Mouse (Mus musculus) heart, embryonic 14.5 days (tissue): ENCODE results near the gene Hist2h2be. TPM values are rescaled to one million over a fixed set of nuclear protein-coding genes. Genes with fewer than 3 reads are reported as not detected.

Source experiments
- ATAC-seq: fragments of 200-750 bp; cut with Nextera tagmentation; 2 replicates; pipeline ENCODE4 v1.8.0; 2017; ENCODE audit warnings: low read depth, moderate TSS enrichment; ENCODE audit not compliant: insufficient number of reproducible peaks, insufficient read depth, low FRiP score
- H3K27ac ChIP-seq, 2 experiments: fragments of 200-500 bp in 1 of 2; fragments of 300-500 bp in 1 of 2; sonication (generic) in 1 of 2; replicated peaks in 1 of 2; 2 replicates each; pipeline ENCODE4 v1.5.1; 2012 to 2014; ENCODE audit warnings: low read depth in 2 of 2, low read length in 2 of 2, control low read depth in 1 of 2, mild to moderate bottlenecking in 1 of 2, mixed read lengths in 1 of 2; ENCODE audit not compliant: control insufficient read depth in 1 of 2, insufficient read depth in 1 of 2
- H3K27me3 ChIP-seq: fragments of 300-500 bp; sonication (generic); 2 replicates; pipeline ENCODE4 v1.6.1; 2014; ENCODE audit warnings: mild to moderate bottlenecking, low read length, control low read depth; ENCODE audit not compliant: control insufficient read depth, insufficient read depth
- H3K36me3 ChIP-seq: fragments of 300-500 bp; sonication (generic); 2 replicates; pipeline ENCODE4 v1.6.1; 2014; ENCODE audit warnings: mild to moderate bottlenecking, control low read depth, low read length, mixed read lengths; ENCODE audit not compliant: control insufficient read depth, insufficient read depth
- H3K4me1 ChIP-seq, 2 experiments: fragments of 200-500 bp in 1 of 2; fragments of 300-500 bp in 1 of 2; sonication (generic) in 1 of 2; 2 replicates each; pipeline ENCODE4 v1.6.1; 2012 to 2014; ENCODE audit warnings: low read length in 2 of 2, control low read depth in 1 of 2, mixed read lengths in 1 of 2; ENCODE audit not compliant: control insufficient read depth in 2 of 2, insufficient read depth in 2 of 2
- H3K4me2 ChIP-seq: fragments of 300-500 bp; sonication (generic); 2 replicates; pipeline ENCODE4 v1.6.1; 2014; ENCODE audit warnings: mild to moderate bottlenecking, low read length
- H3K4me3 ChIP-seq, 2 experiments: fragments of 200-500 bp in 1 of 2; fragments of 300-500 bp in 1 of 2; sonication (generic) in 1 of 2; 2 replicates each; pipeline ENCODE4 v1.5.1; 2012 to 2014; ENCODE audit warnings: low read length in 2 of 2, mild to moderate bottlenecking in 2 of 2, control low read depth in 1 of 2, low read depth in 1 of 2, moderate library complexity in 1 of 2; ENCODE audit not compliant: control insufficient read depth in 1 of 2, insufficient read depth in 1 of 2
- H3K9ac ChIP-seq: fragments of 300-500 bp; sonication (generic); 2 replicates; pipeline ENCODE4 v1.6.1; 2014; ENCODE audit warnings: mild to moderate bottlenecking, low read length
- H3K9me3 ChIP-seq: fragments of 300-500 bp; sonication (generic); 2 replicates; pipeline ENCODE4 v1.6.1; 2016; ENCODE audit warnings: low read length, control low read depth; ENCODE audit not compliant: control insufficient read depth
- WGBS: fragments of 180-500 bp; shearing (Covaris S2); extraction: QIAGEN DNeasy Blood & Tissue Kit; methylation state at CpG from one replicate; pipeline ENCODE4 v1.1.7; 2014; 5-methylcytosine and 5-hydroxymethylcytosine counted together
- polyA plus RNA-seq: library from polyadenylated mRNA; unstranded; fragments of >200 nt; fragmentation: Nextera tagmentation; extraction: Ambion mirVana; gene quantifications from 2 replicates; pipeline ENCODE4 v1.2.1, GENCODE M21; 2014

Hist2h2be gene
- polyA plus RNA-seq, 1 experiment from 2014 or later = 7.6 TPM

- peak overlapping the region; percentile 74; the same call in 1 of the 2 replicates for H3K9ac ChIP-seq
- ATAC-seq = no peak
- no peaks in the 10 kb centered on the region for H3K36me3 ChIP-seq
- H3K4me1 ChIP-seq = peaks cover 4 to 28% of the 10 kb centered on the region in 2 experiments
- H3K27me3 ChIP-seq = no peaks in the 10 kb centered on the region
- no peaks in the 10 kb centered on the region for H3K9me3 ChIP-seq
- 64% methylated on average over 4 of the region's 4 CpGs for WGBS
- H3K4me2 ChIP-seq = peak overlapping the region; percentile 72
- no peak overlapping the region for H3K4me3 ChIP-seq
- H3K27ac ChIP-seq = 0 out of 4 replicates have a peak overlapping the region, but pooled peaks of 1 of the 2 experiments have one; percentile 21
Observed at GRCm38 (mm10) chr3:96249034-96249345, 28.1 kb downstream of the Hist2h2be start.

DNA sequence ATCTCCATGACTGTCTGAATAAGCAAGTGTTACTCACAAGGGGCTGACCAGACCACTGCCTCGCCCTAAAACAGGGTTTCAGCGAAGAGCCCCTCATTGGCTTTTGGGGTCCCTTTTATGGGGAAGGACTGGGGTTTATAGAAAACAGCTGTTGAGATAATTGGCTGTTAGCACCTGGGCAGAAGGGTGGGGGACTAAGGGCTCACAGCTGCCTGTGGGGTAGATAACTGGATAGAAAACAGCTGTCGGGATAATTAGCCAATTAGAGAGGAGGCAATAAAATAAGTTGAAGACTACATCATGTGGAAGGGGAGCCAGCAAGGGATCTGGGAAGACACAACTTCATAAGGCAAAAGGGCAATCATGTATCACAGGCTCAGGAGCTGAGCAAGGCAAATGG, 30.0 kb downstream of the Hist2h2be start:
- Histone ChIP-seq H3K9me3 (no peaks in the 10 kb centered on the region), H3K36me3 (no peaks in the 10 kb centered on the region), H3K27me3 (no peaks in the 10 kb centered on the region), H3K4me3 (no peak overlapping the region), H3K4me2 (no peak overlapping the region), H3K27ac (0 out of 4 replicates have a peak overlapping the region, but pooled peaks of 1 of the 2 experiments have one; percentile 14), H3K9ac (no peak overlapping the region), H3K4me1 (peaks cover 0 to 23% of the 10 kb centered on the region in 2 experiments; a peak in 3 of 4 replicates)
- no peak for ATAC-seq
- 60% methylated on average over 3 of the region's 3 CpGs for WGBS

- Histone ChIP-seq H3K4me2 (no peak overlapping the region), H3K9me3 (no peaks in the 10 kb centered on the region), H3K4me1 (peaks cover 0 to 23% of the 10 kb centered on the region in 2 experiments; a peak in 3 of 4 replicates), H3K9ac (no peak overlapping the region), H3K36me3 (no peaks in the 10 kb centered on the region), H3K27ac (no peak overlapping the region), H3K27me3 (no peaks in the 10 kb centered on the region), H3K4me3 (no peak overlapping the region)
- no peak for ATAC-seq
- 87% methylated on average over 3 of the region's 3 CpGs for whole genome bisulfite sequencing
Observed at GRCm38 (mm10) chr3:96251787-96252186, 30.9 kb downstream of the Hist2h2be start.

- H3K9me3 ChIP-seq = no peaks in the 10 kb centered on the region
- no peak overlapping the region for H3K4me2 ChIP-seq
- H3K4me1 ChIP-seq = peaks cover 0 to under 1% of the 10 kb centered on the region in 2 experiments; a peak in 1 of 4 replicates
- no peak overlapping the region for H3K27ac ChIP-seq
- peak overlapping the region; percentile 48; the same call in 1 of the 2 replicates for H3K9ac ChIP-seq
- WGBS = 24% methylated on average over 10 of the region's 10 CpGs
- H3K27me3 ChIP-seq = no peaks in the 10 kb centered on the region
- H3K4me3 ChIP-seq = no peak overlapping the region
- ATAC-seq = no peak
- H3K36me3 ChIP-seq = no peaks in the 10 kb centered on the region
Observed at GRCm38 (mm10) chr3:96254683-96255355, 33.9 kb downstream of the Hist2h2be start.

- H3K4me1 ChIP-seq = no peaks in the 10 kb centered on the region
- no peaks in the 10 kb centered on the region for H3K27me3 ChIP-seq
- no peaks in the 10 kb centered on the region for H3K36me3 ChIP-seq
- 75% methylated on average over 5 of the region's 5 CpGs for whole genome bisulfite sequencing
- no peaks in the 10 kb centered on the region for H3K9me3 ChIP-seq
- no peak for ATAC-seq
- no peak overlapping the region for H3K27ac ChIP-seq
- H3K4me2 ChIP-seq = no peak overlapping the region
- H3K9ac ChIP-seq = no peak overlapping the region
- H3K4me3 ChIP-seq = no peak overlapping the region
Observed at GRCm38 (mm10) chr3:96255926-96256593, 35.1 kb downstream of the Hist2h2be start.

DNA sequence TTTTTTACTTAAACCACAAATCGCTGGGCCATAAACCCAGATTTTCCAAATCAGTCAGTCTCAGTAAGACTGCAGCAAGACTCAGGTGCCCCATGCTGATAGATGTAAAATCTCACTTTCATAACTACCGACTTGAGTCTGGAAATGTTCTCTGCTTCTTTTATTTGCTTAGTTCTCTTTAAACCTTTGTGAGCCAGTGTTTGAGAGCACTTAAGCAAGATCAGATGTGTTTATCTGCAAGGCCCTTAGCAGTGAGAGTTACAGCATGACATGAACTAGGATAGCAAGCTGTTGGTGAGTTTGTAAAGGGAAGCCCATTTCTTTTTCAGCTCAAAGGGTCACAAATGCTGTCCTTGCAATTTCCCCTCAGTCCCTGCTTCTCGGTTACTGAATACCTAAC, 36.3 kb downstream of the Hist2h2be start:
- Histone ChIP-seq H3K4me1 (peaks cover 5 to 6% of the 10 kb centered on the region in 2 experiments), H3K27ac (no peak overlapping the region), H3K4me3 (no peak overlapping the region), H3K9me3 (no peaks in the 10 kb centered on the region), H3K36me3 (no peaks in the 10 kb centered on the region), H3K27me3 (no peaks in the 10 kb centered on the region), H3K4me2 (no peak overlapping the region), H3K9ac (no peak overlapping the region)
- ATAC-seq = no peak
- 66% methylated on average over 3 of the region's 3 CpGs for WGBS

DNA sequence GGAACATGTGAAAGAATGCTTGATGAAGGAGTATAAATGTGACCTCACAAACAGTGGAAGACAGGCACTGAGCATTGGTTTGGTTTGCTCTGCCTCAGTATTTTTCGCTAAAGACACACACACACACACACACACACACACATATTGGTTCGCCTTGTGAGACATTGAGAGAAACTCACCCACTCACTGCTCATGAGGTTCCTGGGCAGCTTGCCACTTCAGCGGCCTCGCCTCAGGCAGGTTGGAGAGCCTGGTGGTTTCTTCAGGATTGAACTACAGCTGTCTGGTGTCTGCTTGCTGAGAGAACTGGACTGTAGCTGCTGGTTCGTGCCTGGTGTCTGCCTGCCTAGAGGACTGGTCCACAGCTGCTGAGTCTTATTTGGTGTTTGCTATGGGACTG, 39.3 kb downstream of the Hist2h2be start:
- 87% methylated on average over 5 of the region's 5 CpGs for WGBS
- H3K36me3 ChIP-seq = no peaks in the 10 kb centered on the region
- H3K27me3 ChIP-seq = no peaks in the 10 kb centered on the region
- no peak for ATAC-seq
- H3K27ac ChIP-seq = no peak overlapping the region
- H3K4me1 ChIP-seq = peaks cover 13 to 14% of the 10 kb centered on the region in 2 experiments
- H3K4me3 ChIP-seq = no peak overlapping the region
- no peak overlapping the region for H3K4me2 ChIP-seq
- H3K9ac ChIP-seq = no peak overlapping the region
- no peaks in the 10 kb centered on the region for H3K9me3 ChIP-seq
